ENCODE assay signal across 19 mouse cellular contexts in the genomic region with DNA sequence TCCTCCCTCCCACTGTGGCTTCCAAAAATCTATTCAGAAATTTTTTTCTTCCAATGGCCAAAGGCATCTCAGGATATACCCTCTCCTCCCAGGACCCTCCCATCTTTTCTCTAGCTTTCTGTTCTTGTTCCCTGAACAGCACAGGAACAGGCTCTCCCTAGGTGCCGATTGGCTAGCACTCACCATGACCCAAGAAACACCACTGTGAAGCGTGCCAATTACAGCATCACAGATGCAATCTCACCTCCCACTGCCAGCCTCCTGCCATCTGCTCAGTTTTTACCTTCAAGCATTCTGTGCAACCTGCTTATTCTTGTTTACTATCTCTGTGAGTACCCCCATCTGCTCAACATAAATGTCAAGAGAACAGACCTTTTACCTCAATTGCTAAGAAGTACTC.
A peak's percentile ranks its signal among the peaks of the same experiment; 100 is the strongest.
DNase-seq lines count a peak whose midpoint lies in the region; ATAC-seq and TF ChIP-seq lines count a peak whose summit lies in the region.
"Had no signal": no experiment of that assay in that cellular context is flagged by ENCODE, and none has a peak within 500 bp of the region (broad histone marks: within the 10 kb centered on the region; RNA-seq: fewer than 3 reads in every experiment).

No protein-coding gene starts in this region.

- H3K36me3 ChIP-seq in liver, embryonic 12.5 days, result no peaks in the 10 kb centered on the region
- no peaks in the 10 kb centered on the region for H3K36me3 ChIP-seq in midbrain, embryonic 13.5 days
- H3K36me3 ChIP-seq: embryonic facial prominence, embryonic 12.5 days; G1E; heart, embryonic 15.5 days; limb, embryonic 13.5 days had no signal

- WGBS in cerebellum, adult 2 months, result 10% methylated on average over 2 of the region's 2 CpGs
- 67% methylated on average over 2 of the region's 2 CpGs for WGBS in liver, embryonic 12.5 days (ENCODE audit: insufficient replicate concordance)
- 85% methylated on average over 2 of the region's 2 CpGs for whole genome bisulfite sequencing in midbrain, embryonic 13.5 days

- peak; percentile 14; the same call in 1 of the 2 replicates for TF ChIP-seq POLR2A in cerebellum, adult 2 months (IDR thresholded peaks at IDR 0.05; ENCODE audit: borderline replicate concordance, insufficient read depth, low read length)

- peaks cover 9% of the 10 kb centered on the region; the same call in 1 of the 2 replicates for H3K4me1 ChIP-seq in cerebellum, adult 2 months (ENCODE audit: control insufficient read depth, insufficient read depth, low read length)
- no peaks in the 10 kb centered on the region for H3K4me1 ChIP-seq in liver, embryonic 12.5 days
- H3K4me1 ChIP-seq in midbrain, embryonic 13.5 days (replicated peaks), result no peaks in the 10 kb centered on the region
- H3K4me1 ChIP-seq: embryonic facial prominence, embryonic 12.5 days; heart, embryonic 15.5 days; limb, embryonic 13.5 days had no signal

- H3K4me2 ChIP-seq in liver, embryonic 12.5 days, result no peak overlapping the region
- no peak overlapping the region for H3K4me2 ChIP-seq in midbrain, embryonic 13.5 days (replicated peaks)
- H3K4me2 ChIP-seq: embryonic facial prominence, embryonic 12.5 days; heart, embryonic 15.5 days; hindbrain, embryonic 14.5 days; limb, embryonic 13.5 days; midbrain, embryonic 11.5 days had no signal

- H3K4me3 ChIP-seq in cerebellum, adult 2 months (replicated peaks; ENCODE audit: insufficient read depth, low read depth, low read length), result no peak overlapping the region
- H3K4me3 ChIP-seq in liver, embryonic 12.5 days, result no peak overlapping the region
- H3K4me3 ChIP-seq in midbrain, embryonic 13.5 days (replicated peaks), result no peak overlapping the region
- H3K4me3 ChIP-seq: embryonic facial prominence, embryonic 12.5 days; heart, embryonic 15.5 days; limb, embryonic 13.5 days had no signal

- no peak overlapping the region for H3K9ac ChIP-seq in liver, embryonic 12.5 days
- H3K9ac ChIP-seq in midbrain, embryonic 13.5 days (replicated peaks), result no peak overlapping the region
- H3K9ac ChIP-seq: embryonic facial prominence, embryonic 12.5 days; heart, embryonic 15.5 days; hindbrain, embryonic 14.5 days; limb, embryonic 13.5 days; liver, postnatal 0 days had no signal

- no peaks in the 10 kb centered on the region for H3K9me3 ChIP-seq in liver, embryonic 12.5 days (replicated peaks)
- H3K9me3 ChIP-seq in midbrain, embryonic 13.5 days, result no peaks in the 10 kb centered on the region
- H3K9me3 ChIP-seq: embryonic facial prominence, embryonic 12.5 days; G1E; heart, embryonic 15.5 days; limb, embryonic 13.5 days had no signal

- H3K27ac ChIP-seq in cerebellum, adult 2 months (ENCODE audit: insufficient read depth, low read length), result peak overlapping the region; percentile 74; the same call in 1 of the 2 replicates
- H3K27ac ChIP-seq in liver, embryonic 12.5 days, result no peak overlapping the region
- no peak overlapping the region for H3K27ac ChIP-seq in midbrain, embryonic 13.5 days
- H3K27ac ChIP-seq: embryonic facial prominence, embryonic 12.5 days; heart, embryonic 15.5 days; hindbrain, embryonic 14.5 days; limb, embryonic 13.5 days had no signal

- TF ChIP-seq CTCF in cerebellum, adult 2 months (IDR thresholded peaks at IDR 0.05; ENCODE audit: borderline replicate concordance, insufficient read depth, low read depth, low read length), result no peak; the same call in 1 of the 2 replicates

- 0 out of 2 replicates have a peak, but pooled peaks have one; percentile 47 for ATAC-seq in frontal cortex, adult (ENCODE audit: low TSS enrichment)
- ATAC-seq in liver, embryonic 12.5 days, result no peak
- no peak for ATAC-seq in midbrain, embryonic 13.5 days
- ATAC-seq: liver, postnatal 0 days had no signal

- no peak for DNase-seq in frontal cortex, postnatal 25 days (ENCODE audit: low spot score in 2 of 2)
- DNase-seq in brain, adult 2 months (ENCODE audit: low read depth, low spot score), result peak; percentile 98
- peak; percentile 84 to 94 for DNase-seq in cerebellum, adult 2 months
- peak; percentile 44 for DNase-seq in layer of hippocampus, adult 9-11 months
- DNase-seq in kidney, adult 8-10 months, result no peak
- DNase-seq: adrenal gland, adult 8-10 months; kidney, adult 18-20 months; kidney, postnatal 4 days; liver, postnatal 0 days; lung, postnatal 36 days had no signal

- no peaks in the 10 kb centered on the region for H3K27me3 ChIP-seq in cerebellum, adult 2 months (ENCODE audit: control insufficient read depth, insufficient read depth, low read length)
- H3K27me3 ChIP-seq in liver, embryonic 12.5 days (replicated peaks), result no peaks in the 10 kb centered on the region
- H3K27me3 ChIP-seq in midbrain, embryonic 13.5 days, result no peaks in the 10 kb centered on the region
- H3K27me3 ChIP-seq: embryonic facial prominence, embryonic 12.5 days; heart, embryonic 15.5 days; limb, embryonic 13.5 days had no signal

Comparison
In these comparisons a context has a peak if more than half of its experiments do, and no peak if none do; other contexts are left out.
1. DNase-seq: peak in brain, adult 2 months (single experiment), cerebellum, adult 2 months (2 of 2) and layer of hippocampus, adult 9-11 months (single experiment); none in frontal cortex, postnatal 25 days (0 of 2) and kidney, adult 8-10 months (0 of 2).